In the genomic region with DNA sequence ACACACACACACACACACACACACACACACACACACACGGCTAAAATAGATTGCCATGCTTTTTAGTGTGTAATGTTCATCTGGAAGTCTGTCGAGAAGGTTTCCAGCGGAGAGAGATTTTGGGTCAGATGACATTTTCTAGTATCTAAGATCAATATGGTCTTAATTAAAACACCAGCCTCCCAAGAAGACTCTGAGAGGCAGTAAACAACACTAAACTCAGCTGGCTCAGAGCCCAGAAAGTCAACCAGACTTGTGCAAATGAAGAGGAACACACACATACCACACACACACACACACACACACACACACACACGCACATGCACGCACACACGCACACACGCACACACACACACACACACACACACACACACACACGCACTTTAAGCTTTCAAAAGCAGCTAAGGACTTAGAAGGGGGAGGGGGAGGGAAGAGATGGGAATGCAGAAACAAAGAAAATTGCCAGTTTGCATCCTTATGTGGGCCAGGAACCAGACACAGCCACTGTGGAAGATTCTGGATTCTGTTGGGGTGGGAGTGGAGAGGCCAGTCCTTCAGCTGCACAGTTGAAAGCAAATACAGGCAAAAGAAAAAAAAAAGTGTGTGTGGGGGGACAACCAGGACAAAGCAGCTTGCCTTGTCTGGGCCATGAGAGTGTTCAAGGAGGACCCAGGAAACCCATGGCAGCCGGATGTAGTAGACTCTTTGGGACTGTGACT, we compare ENCODE assay signal across 9 mouse cellular contexts.
DNase-seq lines count a peak whose midpoint lies in the region; ATAC-seq lines count a peak whose summit lies in the region.
"Had no signal": no experiment of that assay in that cellular context is flagged by ENCODE, and none has a peak within 500 bp of the region (broad histone marks: within the 10 kb centered on the region; RNA-seq: fewer than 3 reads in every experiment).

No protein-coding gene starts in this region.

- H3K27ac ChIP-seq in forebrain, embryonic 13.5 days = no peak overlapping the region; the same call in 1 of the 2 replicates
- no peak overlapping the region for H3K27ac ChIP-seq in forebrain, embryonic 12.5 days
- H3K27ac ChIP-seq in limb, embryonic 10.5 days = peak overlapping the region; percentile 86

- no peak overlapping the region for H3K4me2 ChIP-seq in forebrain, embryonic 13.5 days
- H3K4me2 ChIP-seq in forebrain, embryonic 12.5 days = no peak overlapping the region
- H3K4me2 ChIP-seq: liver, embryonic 11.5 days had no signal

- no peak overlapping the region for H3K4me3 ChIP-seq in forebrain, embryonic 13.5 days
- no peak overlapping the region for H3K4me3 ChIP-seq in forebrain, embryonic 12.5 days (replicated peaks)
- no peak overlapping the region for H3K4me3 ChIP-seq in limb, embryonic 10.5 days

- peak; percentile 22 for DNase-seq in retina, postnatal 1 day
- no peak for DNase-seq in retina, embryonic 14.5 days (ENCODE audit: low spot score)
- peak; percentile 45 for DNase-seq in limb, embryonic 10.5 days (ENCODE audit: low spot score)
- DNase-seq in testis, postnatal 14 days (ENCODE audit: low spot score) = peak; percentile 29
- DNase-seq in thymus, postnatal 4 days = no peak
- DNase-seq in frontal cortex, postnatal 36 days (ENCODE audit: low spot score in 2 of 2) = no peak

- WGBS in forebrain, embryonic 13.5 days = 77% methylated on average over 8 of the region's 9 CpGs
- WGBS in forebrain, embryonic 12.5 days = 79% methylated on average over 8 of the region's 9 CpGs
- 72% methylated on average over 9 of the region's 9 CpGs for WGBS in limb, embryonic 10.5 days

- peak; percentile 48; the same call in 1 of the 2 replicates for ATAC-seq in forebrain, embryonic 13.5 days
- no peak for ATAC-seq in forebrain, embryonic 12.5 days (ENCODE audit: low FRiP score)

- no peaks in the 10 kb centered on the region for H3K9me3 ChIP-seq in forebrain, embryonic 13.5 days (replicated peaks)
- no peaks in the 10 kb centered on the region for H3K9me3 ChIP-seq in forebrain, embryonic 12.5 days
- no peaks in the 10 kb centered on the region for H3K9me3 ChIP-seq in limb, embryonic 10.5 days (replicated peaks)

- peaks cover 3% of the 10 kb centered on the region; the same call in 1 of the 2 replicates for H3K4me1 ChIP-seq in forebrain, embryonic 13.5 days
- H3K4me1 ChIP-seq in forebrain, embryonic 12.5 days = peaks cover 6% of the 10 kb centered on the region; the same call in 1 of the 2 replicates
- peaks cover 25% of the 10 kb centered on the region for H3K4me1 ChIP-seq in limb, embryonic 10.5 days

- no peak overlapping the region for H3K9ac ChIP-seq in forebrain, embryonic 13.5 days
- H3K9ac ChIP-seq in forebrain, embryonic 12.5 days = no peak overlapping the region

- H3K27me3 ChIP-seq in forebrain, embryonic 13.5 days = no peaks in the 10 kb centered on the region
- no peaks in the 10 kb centered on the region for H3K27me3 ChIP-seq in forebrain, embryonic 12.5 days
- H3K27me3 ChIP-seq in limb, embryonic 10.5 days (ENCODE audit: low read depth, poor library complexity, severe bottlenecking) = no peaks in the 10 kb centered on the region

- no peaks in the 10 kb centered on the region for H3K36me3 ChIP-seq in forebrain, embryonic 13.5 days (ENCODE audit: poor library complexity, severe bottlenecking)
- H3K36me3 ChIP-seq in forebrain, embryonic 12.5 days (replicated peaks) = no peaks in the 10 kb centered on the region
- no peaks in the 10 kb centered on the region for H3K36me3 ChIP-seq in limb, embryonic 10.5 days

Comparison
In these comparisons a context has a peak if more than half of its experiments do, and no peak if none do; other contexts are left out.
1. DNase-seq: peak in retina, postnatal 1 day (single experiment), limb, embryonic 10.5 days (single experiment) and testis, postnatal 14 days (single experiment); none in retina, embryonic 14.5 days (single experiment), thymus, postnatal 4 days (single experiment) and frontal cortex, postnatal 36 days (0 of 2).